Mouse (Mus musculus) lung, embryonic 14.5 days (tissue): Measurements from ENCODE around the gene Spef1. TPM values are rescaled to one million over a fixed set of nuclear protein-coding genes. Genes with fewer than 3 reads are reported as not detected.
A peak's percentile ranks its signal among the peaks of the same experiment; 100 is the strongest.

Experiments used
- ATAC-seq: fragments of 200-750 bp; cut with Nextera tagmentation; 2 replicates; pipeline ENCODE4 v1.8.0; 2017; ENCODE audit warnings: mild to moderate bottlenecking, moderate TSS enrichment, moderate library complexity; ENCODE audit not compliant: insufficient read depth
- DNase-seq: peaks from one replicate; pipeline ENCODE4 v3.0.0-alpha.2; 2015
- H3K27ac ChIP-seq: fragments of 300-500 bp; sonication (generic); 2 replicates; pipeline ENCODE4 v1.5.1; 2014; ENCODE audit warnings: low read depth, mild to moderate bottlenecking, moderate library complexity
- H3K27me3 ChIP-seq: fragments of 300-500 bp; sonication (generic); 2 replicates; pipeline ENCODE4 v1.6.1; 2014; ENCODE audit warnings: low read length, control low read depth; ENCODE audit not compliant: insufficient read depth
- H3K36me3 ChIP-seq: fragments of 300-500 bp; sonication (generic); 2 replicates; pipeline ENCODE4 v1.6.1; 2014; ENCODE audit warnings: control low read depth; ENCODE audit not compliant: insufficient read depth
- H3K4me1 ChIP-seq: fragments of 300-500 bp; sonication (generic); 2 replicates; pipeline ENCODE4 v1.6.1; 2014; ENCODE audit warnings: antibody characterized with exemption, control low read depth; ENCODE audit not compliant: insufficient read depth
- H3K4me2 ChIP-seq: fragments of 300-500 bp; sonication (generic); 2 replicates; pipeline ENCODE4 v1.6.1; 2014; ENCODE audit warnings: mild to moderate bottlenecking
- H3K4me3 ChIP-seq: fragments of 300-500 bp; sonication (generic); 2 replicates; pipeline ENCODE4 v1.5.1; 2014; ENCODE audit warnings: low read depth, low read length
- H3K9ac ChIP-seq: fragments of 300-500 bp; sonication (generic); 2 replicates; pipeline ENCODE4 v1.6.1; 2014
- H3K9me3 ChIP-seq: fragments of 300-500 bp; sonication (generic); 2 replicates; pipeline ENCODE4 v1.6.1; 2016; ENCODE audit warnings: low read depth, low read length, control low read depth
- CTCF ChIP-seq: IDR thresholded peaks from 2 replicates; pipeline ENCODE4 v1.5.1; 2016; ENCODE audit warnings: antibody characterized with exemption, low read depth
- WGBS: fragments of 180-500 bp; shearing (Covaris S2); extraction: QIAGEN DNeasy Blood & Tissue Kit; methylation state at CpG from one replicate; pipeline ENCODE4 v1.1.7; 2014; 5-methylcytosine and 5-hydroxymethylcytosine counted together
- polyA plus RNA-seq: library from polyadenylated mRNA; unstranded; fragments of >200 nt; fragmentation: Nextera tagmentation; extraction: Ambion mirVana; gene quantifications from 2 replicates; pipeline ENCODE4 v1.2.1, GENCODE M21; 2014

The Spef1 gene
- polyA plus RNA-seq, 1 experiment from 2014 or later = 5.7 TPM

GRCm38 (mm10) chr2:131142592-131142991 is 44.5 kb downstream of the Spef1 start:
- 29% methylated on average over 18 of the region's 18 CpGs for WGBS

GRCm38 (mm10) chr2:131141336-131141986 is 45.6 kb downstream of the Spef1 start:
- H3K4me2 ChIP-seq = no peak overlapping the region
- ATAC-seq (no peak), DNase-seq (no peak)
- no peaks in the 10 kb centered on the region for H3K9me3 ChIP-seq
- no peaks in the 10 kb centered on the region for H3K27me3 ChIP-seq
- no peaks in the 10 kb centered on the region for H3K4me1 ChIP-seq
- H3K36me3 ChIP-seq = peaks cover 80% of the 10 kb centered on the region
- no peak overlapping the region for H3K4me3 ChIP-seq
- H3K27ac ChIP-seq = no peak overlapping the region
- WGBS = 86% methylated on average over 8 of the region's 8 CpGs
- TF ChIP-seq CTCF = no peak
- no peak overlapping the region for H3K9ac ChIP-seq

More at GRCm38 (mm10) chr2:131142592-131142991, 44.5 kb downstream of the Spef1 start:
- Histone ChIP-seq H3K36me3 (peaks cover 87% of the 10 kb centered on the region), H3K9ac (no peak overlapping the region), H3K27me3 (no peaks in the 10 kb centered on the region), H3K4me2 (no peak overlapping the region), H3K4me3 (no peak overlapping the region), H3K27ac (no peak overlapping the region), H3K4me1 (no peaks in the 10 kb centered on the region), H3K9me3 (no peaks in the 10 kb centered on the region)
- DNase-seq (peak; percentile 89), ATAC-seq (peak; percentile 71)
- peak; percentile 87 for TF ChIP-seq CTCF

GRCm38 (mm10) chr2:131140533-131140905 is 46.6 kb downstream of the Spef1 start:
- Histone ChIP-seq H3K4me2 (no peak overlapping the region), H3K4me1 (no peaks in the 10 kb centered on the region), H3K27ac (peak overlapping the region; percentile 61; the same call in 1 of the 2 replicates), H3K4me3 (no peak overlapping the region), H3K9ac (no peak overlapping the region), H3K36me3 (peaks cover 73% of the 10 kb centered on the region), H3K27me3 (no peaks in the 10 kb centered on the region), H3K9me3 (no peaks in the 10 kb centered on the region)
- no peak for ATAC-seq
- TF ChIP-seq CTCF = no peak
- WGBS = 52% methylated on average over 5 of the region's 5 CpGs
- no peak for DNase-seq

- Histone ChIP-seq H3K4me2 (no peak overlapping the region), H3K9me3 (no peaks in the 10 kb centered on the region), H3K9ac (no peak overlapping the region), H3K36me3 (peaks cover 73% of the 10 kb centered on the region), H3K4me3 (no peak overlapping the region), H3K27ac (peak overlapping the region; percentile 61; the same call in 1 of the 2 replicates), H3K4me1 (no peaks in the 10 kb centered on the region), H3K27me3 (no peaks in the 10 kb centered on the region)
- DNase-seq (peak; percentile 45), ATAC-seq (no peak)
- no peak for TF ChIP-seq CTCF
- WGBS = 26% methylated on average over 5 of the region's 5 CpGs
Observed at GRCm38 (mm10) chr2:131139886-131140532, 47.1 kb downstream of the Spef1 start.

- no peak overlapping the region for H3K9ac ChIP-seq
- H3K27ac ChIP-seq = no peak overlapping the region
- DNase-seq (no peak), ATAC-seq (no peak)
- H3K9me3 ChIP-seq = no peaks in the 10 kb centered on the region
- no peaks in the 10 kb centered on the region for H3K4me1 ChIP-seq
- H3K36me3 ChIP-seq = peaks cover 66% of the 10 kb centered on the region
- no peak overlapping the region for H3K4me2 ChIP-seq
- H3K27me3 ChIP-seq = no peaks in the 10 kb centered on the region
- 80% methylated on average over 5 of the region's 5 CpGs for WGBS
- H3K4me3 ChIP-seq = no peak overlapping the region
- no peak for TF ChIP-seq CTCF
Observed at GRCm38 (mm10) chr2:131139287-131139686, 47.8 kb downstream of the Spef1 start.

GRCm38 (mm10) chr2:131138760-131139159 is 48.3 kb downstream of the Spef1 start:
- H3K4me3 ChIP-seq = no peak overlapping the region
- H3K36me3 ChIP-seq = peaks cover 66% of the 10 kb centered on the region
- DNase-seq = no peak
- no peaks in the 10 kb centered on the region for H3K9me3 ChIP-seq
- no peak for ATAC-seq
- no peaks in the 10 kb centered on the region for H3K27me3 ChIP-seq
- H3K9ac ChIP-seq = no peak overlapping the region
- no peak overlapping the region for H3K27ac ChIP-seq
- no peaks in the 10 kb centered on the region for H3K4me1 ChIP-seq
- H3K4me2 ChIP-seq = no peak overlapping the region
- TF ChIP-seq CTCF = no peak
- WGBS = 92% methylated on average over 7 of the region's 7 CpGs

- Histone ChIP-seq H3K4me1 (no peaks in the 10 kb centered on the region), H3K27me3 (no peaks in the 10 kb centered on the region), H3K4me3 (no peak overlapping the region), H3K9me3 (no peaks in the 10 kb centered on the region), H3K9ac (no peak overlapping the region), H3K4me2 (no peak overlapping the region), H3K36me3 (peaks cover 61% of the 10 kb centered on the region), H3K27ac (no peak overlapping the region)
- TF ChIP-seq CTCF = no peak
- WGBS = 82% methylated on average over 4 of the region's 4 CpGs
- ATAC-seq (no peak), DNase-seq (no peak)
Observed at GRCm38 (mm10) chr2:131138296-131138695, 48.8 kb downstream of the Spef1 start.
